Mouse (Mus musculus) left cerebral cortex, postnatal 36 days (tissue): ENCODE data around the gene Ddah2. TPM values are rescaled to one million over a fixed set of nuclear protein-coding genes. Genes with fewer than 3 reads are reported as not detected.

Experiments
- DNase-seq, 2 experiments: peaks; one replicate each; pipeline ENCODE4 v3.0.0; 2021 to 2022; ENCODE audit warnings: low spot score in 2 of 2, mixed read lengths in 1 of 2
- intact Hi-C: fragments of 180-260 bp; cut with DNase I; formaldehyde crosslinking; loops from one replicate; pipeline ENCODE4 v1.15.1; 2025
- total RNA-seq, 2 experiments: library from RNA; stranded (reverse); gene quantifications; 2 replicates each; pipeline ENCODE4 v1.2.3; 2021

Ddah2 gene
- total RNA-seq, 2 experiments from 2014 or later, result 13.9 to 14.0 TPM

GRCm38 (mm10) chr17:35068213-35068914 is 9.5 kb downstream of the Ddah2 start:
- DNase-seq, result no peak
- intact Hi-C loops, result no loop called here

- intact Hi-C loops, result no loop called here
- no peak for DNase-seq
Measured at GRCm38 (mm10) chr17:35070556-35071229, 11.9 kb downstream of the Ddah2 start.

GRCm38 (mm10) chr17:35071454-35071853 is 12.6 kb downstream of the Ddah2 start:
- DNase-seq, result no peak
- intact Hi-C loops, result no loop called here

GRCm38 (mm10) chr17:35074097-35074496 is 15.3 kb downstream of the Ddah2 start:
- intact Hi-C loops, result no loop called here
- no peak for DNase-seq

GRCm38 (mm10) chr17:35076507-35077176 is 17.8 kb downstream of the Ddah2 start, which contains the start of gene Ly6g6e:
Gene Ly6g6e (plus strand): TSS chr17:35076902.
- intact Hi-C loops, result no loop called here
- DNase-seq, result no peak

GRCm38 (mm10) chr17:35077285-35077684 is 18.4 kb downstream of the Ddah2 start:
- DNase-seq, result no peak
- intact Hi-C loops, result no loop called here

- DNase-seq, result no peak
- intact Hi-C loops, result no loop called here
Measured at GRCm38 (mm10) chr17:35077786-35078233, 19.0 kb downstream of the Ddah2 start, which contains the start of gene Ly6g6d. Gene Ly6g6d (minus strand): TSS chr17:35078065.

- intact Hi-C loops, result no loop called here
- no peak for DNase-seq
Measured at GRCm38 (mm10) chr17:35079778-35080177, 20.9 kb downstream of the Ddah2 start.

- DNase-seq, result no peak
- intact Hi-C loops, result no loop called here
Measured at GRCm38 (mm10) chr17:35080248-35080647, 21.4 kb downstream of the Ddah2 start.

- intact Hi-C loops, result no loop called here
- DNase-seq, result no peak
Measured at GRCm38 (mm10) chr17:35080710-35081109, 21.9 kb downstream of the Ddah2 start.

- no peak for DNase-seq
- intact Hi-C loops, result no loop called here
Measured at GRCm38 (mm10) chr17:35082841-35083576, 24.2 kb downstream of the Ddah2 start.

GRCm38 (mm10) chr17:35083929-35084497 is 25.2 kb downstream of the Ddah2 start:
- DNase-seq, result no peak
- intact Hi-C loops, result no loop called here

GRCm38 (mm10) chr17:35085208-35085865 is 26.5 kb downstream of the Ddah2 start, which contains the start of gene Ly6g6f:
Gene Ly6g6f (minus strand): TSS chr17:35085610.
- intact Hi-C loops, result no loop called here
- no peak for DNase-seq

- intact Hi-C loops, result no loop called here
- no peak for DNase-seq
Measured at GRCm38 (mm10) chr17:35088151-35088550, 29.3 kb downstream of the Ddah2 start.

- peak; percentile 96 for DNase-seq
- intact Hi-C loops, result no loop called here
Measured at GRCm38 (mm10) chr17:35088825-35089644, 30.2 kb downstream of the Ddah2 start, which contains the start of gene Abhd16a. Gene Abhd16a (plus strand): TSS chr17:35089263.

- intact Hi-C loops, result no loop called here
- DNase-seq, result no peak
Measured at GRCm38 (mm10) chr17:35090166-35090932, 31.5 kb downstream of the Ddah2 start.
